Mouse (Mus musculus) cortical plate, adult 2 months (tissue): Measurements from ENCODE around the gene Ppip5k2.

Experiments used
- CTCF ChIP-seq: fragments of 200-500 bp; IDR thresholded peaks from 2 replicates; pipeline ENCODE4 v1.5.1; 2011; ENCODE audit warnings: mild to moderate bottlenecking, control low read depth, low read length; ENCODE audit not compliant: insufficient read depth; ENCODE audit errors: extremely low read depth
- POLR2A ChIP-seq: fragments of 200-500 bp; IDR thresholded peaks from 2 replicates; pipeline ENCODE4 v1.6.1; 2011; ENCODE audit warnings: mild to moderate bottlenecking, low read length, control low read depth; ENCODE audit not compliant: insufficient read depth; ENCODE audit errors: extremely low read depth

DNA sequence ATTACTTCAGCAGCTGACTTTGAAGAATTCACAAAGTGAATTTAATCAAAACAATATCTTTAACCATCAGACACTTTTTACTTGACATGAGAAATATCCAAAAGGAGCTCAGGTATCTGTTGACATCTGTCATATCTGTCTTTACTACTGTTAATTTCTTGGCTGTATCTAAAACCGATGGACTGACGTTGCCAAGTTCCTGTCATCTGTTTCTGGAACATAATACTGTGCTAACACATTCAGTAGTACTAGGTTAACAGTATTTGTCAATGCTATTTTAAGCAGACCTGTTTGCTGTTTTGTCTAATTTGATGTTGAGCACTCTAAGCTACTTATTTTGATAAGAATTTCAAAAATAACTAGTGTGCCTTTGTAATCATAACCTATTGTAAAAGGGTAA lies 18.3 kb upstream of the Ppip5k2 start:
- TF ChIP-seq CTCF (no peak), POLR2A (no peak)
